Mouse (Mus musculus) thymus, adult 2 months (tissue): Measurements from ENCODE around the gene Aadacl4.

Source experiments
- CTCF ChIP-seq: fragments of 200-500 bp; IDR thresholded peaks from 2 replicates; pipeline ENCODE4 v1.5.1; 2012; ENCODE audit warnings: mild to moderate bottlenecking, control low read depth, low read length, moderate library complexity, borderline replicate concordance; ENCODE audit not compliant: control insufficient read depth, poor library complexity, insufficient read depth; ENCODE audit errors: extremely low read depth
- POLR2A ChIP-seq: fragments of 200-500 bp; IDR thresholded peaks from 2 replicates; pipeline ENCODE4 v1.6.1; 2012; ENCODE audit warnings: mild to moderate bottlenecking, low read length, control low read depth, moderate library complexity; ENCODE audit not compliant: control insufficient read depth, poor library complexity, insufficient read depth; ENCODE audit errors: extremely low read depth

- TF ChIP-seq CTCF (no peak), POLR2A (no peak)
These were observed 45.8 kb upstream of the Aadacl4 start for GRCm38 (mm10) chr4:144567752-144568151.
